Mouse (Mus musculus): ENCODE results near the gene Stxbp2.

DNA sequence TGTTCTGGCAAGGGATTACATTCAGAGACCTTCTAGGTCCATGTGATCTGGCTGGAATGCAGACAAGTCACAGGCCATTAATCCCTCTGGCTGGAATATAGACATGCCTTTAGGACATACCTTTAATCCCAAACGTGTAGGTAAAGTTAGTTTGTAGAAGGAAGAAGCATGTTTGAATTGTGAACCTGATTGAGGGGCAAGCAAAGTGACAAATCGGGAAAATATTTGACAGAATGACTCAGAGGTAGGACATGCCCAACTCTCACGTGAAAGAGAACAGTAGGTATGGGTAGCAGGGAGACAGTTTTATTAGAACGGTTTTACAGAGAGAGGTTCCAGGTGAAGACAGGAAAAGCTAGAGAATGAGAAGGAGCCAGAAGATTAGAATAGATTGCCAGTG, 16.8 kb downstream of the Stxbp2 start:
- TF ChIP-seq POLR2A (IDR thresholded peaks at IDR 0.05; ENCODE audit: low read depth, low read length) (no peak), CTCF (IDR thresholded peaks at IDR 0.05; ENCODE audit: borderline replicate concordance, insufficient read depth, low read length) (no peak)

All from embryonic fibroblast, embryonic 13.5 days (primary cell).